ENCODE assay signal across 8 mouse cellular contexts in genomic region chr12:85288486-85289156, GRCm38 (mm10). TPM values are rescaled to one million over a fixed set of nuclear protein-coding genes. Genes with fewer than 3 reads are reported as not detected.
DNase-seq lines count a peak whose midpoint lies in the region; ATAC-seq and TF ChIP-seq lines count a peak whose summit lies in the region.

TSS of gene Zc2hc1c (plus strand) at chr12:85288591.

- peaks cover 27% of the 10 kb centered on the region for H3K27me3 ChIP-seq in E14TG2a.4 (ENCODE audit: insufficient read depth, low read length)
- H3K27me3 ChIP-seq in lung, embryonic 14.5 days (ENCODE audit: insufficient read depth, low read length), result no peaks in the 10 kb centered on the region

- H3K36me3 ChIP-seq in E14TG2a.4 (ENCODE audit: insufficient read depth, low read length), result no peaks in the 10 kb centered on the region
- H3K36me3 ChIP-seq in lung, embryonic 14.5 days (ENCODE audit: insufficient read depth), result no peaks in the 10 kb centered on the region

- TF ChIP-seq CTCF in E14TG2a.4 (conservative IDR thresholded peaks at IDR 0.05; ENCODE audit: low read length), result no peak
- TF ChIP-seq CTCF in brain, embryonic 14.5 days (IDR thresholded peaks at IDR 0.05; ENCODE audit: borderline replicate concordance, extremely low read depth, insufficient read depth, insufficient read length), result no peak
- TF ChIP-seq CTCF in lung, embryonic 14.5 days (IDR thresholded peaks at IDR 0.05; ENCODE audit: low read depth), result no peak

- H3K4me2 ChIP-seq in lung, embryonic 14.5 days, result peak within 1 kb of the TSS; percentile 83

- H3K9me3 ChIP-seq in E14TG2a.4 (ENCODE audit: low read length), result no peaks in the 10 kb centered on the region
- H3K9me3 ChIP-seq in lung, embryonic 14.5 days (ENCODE audit: low read depth, low read length), result no peaks in the 10 kb centered on the region; the same call in 1 of the 2 replicates

- WGBS in lung, embryonic 14.5 days, result 3% methylated on average over 31 of the region's 31 CpGs

- peak within 1 kb of the TSS; percentile 80 for H3K4me3 ChIP-seq in E14TG2a.4 (replicated peaks; ENCODE audit: low read length)
- peak within 1 kb of the TSS; percentile 48 for H3K4me3 ChIP-seq in lung, embryonic 14.5 days (ENCODE audit: low read depth, low read length)

- peak; percentile 93 for DNase-seq in brain, embryonic 14.5 days (ENCODE audit: low read depth)
- peak; percentile 72 to 76 for DNase-seq in layer of hippocampus, adult 8-10 months (ENCODE audit: low spot score in 2 of 2)
- peak; percentile 95 for DNase-seq in lung, embryonic 14.5 days
- peak; percentile 92 for DNase-seq in testis, postnatal 10 days (ENCODE audit: low spot score)

- H3K27ac ChIP-seq in lung, embryonic 14.5 days (ENCODE audit: low read depth), result peak within 1 kb of the TSS; percentile 58

- no peak for TF ChIP-seq POLR2A in brain, embryonic 14.5 days (IDR thresholded peaks at IDR 0.05; ENCODE audit: borderline replicate concordance, extremely low read depth, insufficient read depth, insufficient read length, poor library complexity, severe bottlenecking)

- peak; percentile 92 for ATAC-seq in frontal cortex, adult (ENCODE audit: low TSS enrichment)
- ATAC-seq in hematopoietic stem cell, adult 5-6 weeks (replicated peaks in 1 of 2; ENCODE audit: insufficient read depth in 1 of 2, low FRiP score in 2 of 2, low TSS enrichment in 1 of 2, low read depth in 1 of 2, poor library complexity in 2 of 2, severe bottlenecking in 2 of 2), result peak; percentile 68 to 70
- ATAC-seq in lung, embryonic 14.5 days (ENCODE audit: insufficient read depth), result peak; percentile 89
- peak; percentile 64 for ATAC-seq in neutrophil, adult 5-6 weeks (ENCODE audit: extremely low read depth, insufficient number of reproducible peaks, low FRiP score, poor library complexity, severe bottlenecking)

- peak within 1 kb of the TSS; percentile 64 for H3K9ac ChIP-seq in lung, embryonic 14.5 days

- peaks cover 34% of the 10 kb centered on the region for H3K4me1 ChIP-seq in E14TG2a.4 (replicated peaks; ENCODE audit: low read depth, low read length)
- H3K4me1 ChIP-seq in lung, embryonic 14.5 days (ENCODE audit: insufficient read depth), result 0 out of 2 replicates have a peak, but pooled peaks cover 7% of the 10 kb centered on the region

RNA-seq across cellular contexts. Expression of gene Zc2hc1c, which starts in this region (rescaled TPM):
- polyA plus RNA-seq in brain, embryonic 14.5 days (2012; rRNA removed), result 0.66 and 0.92 TPM in 2 replicates
- total RNA-seq in hematopoietic stem cell, adult 5-6 weeks (2017), result 0.13 and 0.20 TPM in 2 replicates
- 1 to 10 TPM; 1.6 to 2.2 (median 1.9) TPM for total RNA-seq in layer of hippocampus, adult 8-10 months (2022)
- 0.93 and 1.1 TPM in 2 replicates for polyA plus RNA-seq in lung, embryonic 14.5 days (2014; fragmentation: Nextera tagmentation; extraction: Ambion mirVana)
- total RNA-seq in neutrophil, adult 5-6 weeks (2017), result not detected in 2 replicates

Comparison
In these comparisons a context has a peak if more than half of its experiments do, and no peak if none do; other contexts are left out.
1. Peak in every context shown above with its lines: DNase-seq, ATAC-seq, H3K4me3 ChIP-seq and H3K27ac ChIP-seq.
2. Peak in DNase-seq in brain, embryonic 14.5 days; RNA of the gene not detected or under 1 TPM.
3. Peak in ATAC-seq in hematopoietic stem cell, adult 5-6 weeks; RNA of the gene not detected or under 1 TPM.
4. Peak in ATAC-seq in neutrophil, adult 5-6 weeks; RNA of the gene not detected or under 1 TPM.